Mouse (Mus musculus): ENCODE data around the gene Cubn.

Gene Cubn

GRCm38 (mm10) chr2:13237140-13237901, 254.3 kb downstream of the Cubn start:
- peak; percentile 50 for DNase-seq (ENCODE audit: low read depth, low spot score)

GRCm38 (mm10) chr2:13235696-13236095, 255.9 kb downstream of the Cubn start:
- DNase-seq (ENCODE audit: low read depth, low spot score): no peak

- DNase-seq (ENCODE audit: low read depth, low spot score): no peak
These were observed 256.8 kb downstream of the Cubn start for GRCm38 (mm10) chr2:13234796-13235195.

- no peak for DNase-seq (ENCODE audit: low read depth, low spot score)
These were observed 257.7 kb downstream of the Cubn start for GRCm38 (mm10) chr2:13233902-13234301.

GRCm38 (mm10) chr2:13233254-13233835, 258.3 kb downstream of the Cubn start:
- no peak for DNase-seq (ENCODE audit: low read depth, low spot score)

GRCm38 (mm10) chr2:13232305-13232704, 259.3 kb downstream of the Cubn start:
- no peak for DNase-seq (ENCODE audit: low read depth, low spot score)

GRCm38 (mm10) chr2:13229686-13230085, 261.9 kb downstream of the Cubn start:
- no peak for DNase-seq (ENCODE audit: low read depth, low spot score)

All from ES-CJ7 (cell line).